Mouse (Mus musculus) urinary bladder, postnatal 4 days (tissue): ENCODE results near the gene Gm6614.
"Not testable (repeated sequence)": the region's sequence is repeated elsewhere in the genome, so short reads cannot be mapped to it uniquely, and the experiment has no call there.

Experiments used
- DNase-seq, 2 experiments: peaks; one replicate each; pipeline ENCODE4 v3.0.0; 2021 to 2022; ENCODE audit warnings: low spot score in 2 of 2

The Gm6614 gene

DNA sequence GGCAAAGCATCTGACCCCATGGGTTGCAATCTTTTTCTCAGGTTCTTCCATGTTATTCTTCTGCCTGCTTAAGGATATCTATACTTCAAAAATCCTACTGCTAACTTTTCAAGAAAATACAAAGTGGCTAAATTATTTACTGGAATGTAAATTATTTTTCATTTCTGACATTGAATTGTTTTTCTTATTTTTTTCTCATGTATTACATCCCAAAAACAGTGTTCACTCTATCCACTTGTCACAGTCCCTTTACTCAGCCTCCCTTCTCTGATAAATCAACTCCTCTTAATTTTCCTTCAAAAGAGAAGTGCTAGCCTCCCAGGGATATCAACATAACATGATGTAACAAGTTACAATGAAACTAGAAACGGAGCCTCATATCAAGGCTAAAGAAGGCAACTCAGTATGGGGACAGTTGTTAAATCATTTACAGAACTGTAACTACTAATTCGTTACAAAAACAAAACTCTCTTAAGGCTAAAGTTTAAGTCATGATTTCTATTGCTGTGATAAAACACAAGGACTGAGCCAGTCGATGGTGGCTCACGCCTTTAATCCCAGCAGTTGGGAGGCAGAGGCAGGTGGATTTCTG lies at the start of gene Gm6614:
Gm6614 (minus strand) TSS at position 51 of the 592 bp plus-strand sequence.
- DNase-seq: no peak

DNA sequence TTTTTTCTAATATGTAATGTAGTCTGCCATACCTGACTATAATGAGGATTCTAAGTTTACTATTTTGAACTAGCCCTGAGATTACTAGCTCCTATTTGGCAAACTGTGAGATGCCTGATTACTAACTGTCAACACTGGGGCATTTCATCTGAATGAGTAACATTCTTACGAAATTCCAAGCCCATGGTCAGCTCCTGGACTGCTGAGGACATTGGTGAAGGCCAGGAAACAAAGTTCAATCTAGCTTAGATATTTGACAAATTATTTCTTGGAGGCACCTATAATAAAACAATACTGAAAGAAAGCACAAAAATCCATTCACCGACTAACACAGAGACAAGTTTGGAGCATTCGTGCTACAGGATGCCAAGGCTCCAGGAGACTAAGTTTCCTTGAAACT lies 47.1 kb upstream of the Gm6614 start:
- DNase-seq: not testable (repeated sequence)

DNA sequence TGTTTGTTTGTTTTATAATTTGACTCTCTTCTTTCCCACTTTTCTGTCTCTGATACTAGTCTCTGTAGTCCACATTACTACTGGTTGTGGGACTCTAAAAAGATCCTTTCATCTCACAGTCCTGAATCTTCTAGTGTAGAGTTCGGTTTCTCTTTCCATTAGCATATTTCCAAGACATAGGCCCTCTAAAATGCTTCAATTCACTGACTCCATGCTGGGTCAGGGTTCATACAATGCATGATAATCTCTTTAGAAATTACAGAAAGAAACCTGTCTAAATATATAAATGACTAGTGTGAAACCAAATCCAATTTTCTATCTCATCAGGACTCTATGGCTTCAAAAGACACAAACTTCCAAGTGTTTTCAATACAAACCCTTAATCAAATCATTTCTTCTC lies 36.5 kb upstream of the Gm6614 start:
- no peak for DNase-seq

DNA sequence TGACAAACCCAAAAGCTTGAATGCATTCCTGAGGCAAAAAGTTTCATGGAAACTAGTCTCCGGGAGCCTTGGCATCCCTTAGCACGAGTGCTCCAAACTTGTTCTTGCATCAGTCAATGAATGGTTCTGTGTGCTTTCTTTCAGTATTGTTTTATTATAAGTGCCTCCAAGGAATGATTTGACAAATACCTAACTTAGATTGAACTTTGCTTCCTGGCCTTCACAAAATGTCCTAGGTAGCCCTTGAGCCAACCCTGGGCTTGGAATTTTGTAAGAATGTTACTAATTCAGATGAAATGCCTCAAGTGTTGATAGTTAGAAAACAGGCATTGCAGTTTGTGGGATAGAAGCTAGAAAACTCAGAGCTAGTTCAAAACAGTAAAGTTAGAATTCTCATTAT lies 34.5 kb upstream of the Gm6614 start:
- DNase-seq: no peak

DNA sequence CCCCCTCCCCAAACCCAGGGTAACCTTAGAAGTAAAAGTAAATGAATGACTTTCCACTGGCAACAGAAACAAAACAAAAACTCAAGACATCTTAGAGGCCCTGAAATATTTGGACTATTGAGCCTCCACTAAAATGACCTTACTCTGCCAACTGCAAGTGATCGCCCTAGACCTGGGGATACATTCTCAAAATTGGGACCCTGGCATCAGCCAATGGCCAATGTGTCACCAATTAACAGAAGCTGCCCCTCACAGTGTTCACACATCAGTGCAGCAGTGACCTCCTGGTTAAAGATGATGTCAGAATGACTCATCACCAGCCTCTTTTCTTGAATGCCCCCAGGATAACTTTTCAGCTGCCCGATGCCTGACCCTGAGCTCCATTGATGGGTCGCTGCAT lies 30.7 kb upstream of the Gm6614 start:
- DNase-seq: no peak

DNA sequence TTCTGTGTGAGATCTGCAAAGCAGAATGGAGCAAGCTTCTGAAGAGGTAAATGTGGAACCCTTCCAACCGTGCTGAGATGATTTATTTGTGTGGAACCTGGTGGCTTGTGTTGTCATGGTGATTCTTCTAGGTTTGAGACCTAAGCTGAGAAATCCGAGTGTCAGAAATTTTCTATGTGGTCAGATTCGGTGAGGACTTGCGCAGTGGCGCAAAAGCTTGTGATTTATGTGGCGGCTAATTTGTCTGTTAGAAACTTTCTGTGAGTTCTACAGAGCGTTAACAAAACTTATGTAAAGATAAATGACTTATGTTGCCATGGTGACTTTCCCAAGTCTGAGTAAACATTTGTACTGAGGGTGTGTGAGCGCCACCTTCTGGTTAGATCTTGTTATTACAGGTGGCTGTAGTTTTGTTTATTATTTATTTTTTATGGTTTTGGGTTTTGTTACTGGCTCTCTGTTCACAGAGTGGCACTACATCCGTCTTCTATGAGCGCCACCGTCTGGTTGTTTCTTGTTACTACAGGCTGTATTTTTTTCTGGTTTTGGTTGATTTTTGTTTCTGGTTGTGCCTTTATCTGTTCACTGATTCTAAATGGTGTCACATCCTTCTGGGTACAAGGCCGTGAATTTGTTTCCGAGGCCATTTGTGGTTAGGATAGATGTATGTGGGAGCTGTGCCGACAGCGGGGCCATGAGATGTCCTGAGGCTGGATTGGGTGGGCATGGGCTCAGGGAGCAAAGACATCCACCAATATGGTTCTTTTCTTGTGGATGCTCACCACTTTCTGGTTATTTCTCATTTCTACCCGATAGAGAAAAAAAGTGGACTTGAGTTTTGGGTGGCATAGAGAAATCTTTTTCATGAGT lies 29.3 kb upstream of the Gm6614 start:
- DNase-seq: no peak

DNA sequence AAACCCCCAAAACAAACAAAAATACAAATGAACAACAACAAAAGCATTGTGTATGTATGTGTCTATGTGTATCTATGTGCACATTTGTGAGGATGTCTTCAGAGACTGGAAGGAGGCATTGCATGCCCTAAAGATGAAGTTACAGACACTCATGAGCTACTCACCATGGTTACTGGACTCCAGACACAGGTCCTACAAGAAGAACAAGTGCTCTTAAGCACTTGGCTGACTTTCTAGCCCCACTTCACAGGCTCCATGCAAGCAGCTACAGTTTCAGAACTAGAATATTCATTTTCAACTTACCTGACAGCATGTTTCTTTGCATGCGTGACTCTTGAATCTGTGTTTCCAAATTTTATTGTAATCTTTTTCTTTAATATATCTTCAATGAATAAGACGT lies 24.6 kb upstream of the Gm6614 start:
- DNase-seq: no peak

DNA sequence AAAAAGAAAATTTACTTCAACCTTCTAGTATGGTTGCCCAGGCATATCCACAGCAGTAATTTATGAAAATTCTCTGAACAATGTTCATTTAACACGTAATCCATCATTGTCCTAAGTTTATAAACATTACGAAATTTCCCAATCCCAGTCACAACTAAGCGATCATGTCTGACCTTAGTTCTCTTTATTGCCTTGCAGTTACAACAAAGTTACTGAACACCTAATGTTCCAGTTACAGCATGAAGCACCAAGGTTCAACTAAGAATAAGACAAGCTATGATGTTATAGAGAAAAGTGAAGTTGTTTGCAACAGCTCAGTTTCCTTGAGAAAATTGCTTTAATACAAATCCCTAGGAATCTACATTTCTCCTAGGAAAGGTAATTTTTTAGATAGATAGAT lies 10.5 kb upstream of the Gm6614 start:
- DNase-seq: no peak

DNA sequence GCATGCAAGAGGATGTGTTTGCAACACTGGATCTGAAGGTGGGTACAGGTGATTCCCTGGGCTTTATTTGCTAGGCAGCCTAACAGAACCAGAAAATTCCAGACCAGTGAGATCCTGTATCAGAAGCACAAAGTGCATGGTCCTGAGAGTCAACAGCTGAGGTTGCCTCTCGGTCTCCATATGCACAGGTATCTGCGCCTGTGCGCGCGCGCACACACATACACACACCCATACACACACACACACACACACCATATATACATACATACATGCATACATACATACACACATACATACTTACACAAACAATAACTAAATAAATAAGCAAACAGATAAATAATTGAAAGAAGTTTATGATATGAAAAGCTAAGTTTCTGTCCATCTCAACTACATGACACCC lies 24.4 kb downstream of the Gm6614 start:
- no peak for DNase-seq

DNA sequence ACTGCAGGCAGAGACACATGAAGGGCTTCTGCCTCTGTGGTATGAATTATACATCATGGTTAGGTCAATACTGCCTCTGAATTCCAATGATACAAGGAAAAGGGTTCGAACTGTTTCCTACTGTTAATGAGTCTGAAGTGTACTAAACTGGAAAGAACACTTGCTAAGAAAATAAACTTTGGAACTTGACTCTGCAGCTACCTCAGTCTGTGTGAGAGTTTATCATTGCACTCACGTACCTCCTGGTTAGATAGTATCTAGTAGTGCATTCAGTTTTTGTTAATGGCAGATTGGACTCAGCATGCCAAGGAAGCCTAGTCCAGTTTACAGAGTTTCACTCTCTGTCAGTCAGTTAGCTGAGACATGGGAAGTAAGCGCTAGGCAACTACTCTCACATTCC lies 26.6 kb downstream of the Gm6614 start:
- DNase-seq: no peak

DNA sequence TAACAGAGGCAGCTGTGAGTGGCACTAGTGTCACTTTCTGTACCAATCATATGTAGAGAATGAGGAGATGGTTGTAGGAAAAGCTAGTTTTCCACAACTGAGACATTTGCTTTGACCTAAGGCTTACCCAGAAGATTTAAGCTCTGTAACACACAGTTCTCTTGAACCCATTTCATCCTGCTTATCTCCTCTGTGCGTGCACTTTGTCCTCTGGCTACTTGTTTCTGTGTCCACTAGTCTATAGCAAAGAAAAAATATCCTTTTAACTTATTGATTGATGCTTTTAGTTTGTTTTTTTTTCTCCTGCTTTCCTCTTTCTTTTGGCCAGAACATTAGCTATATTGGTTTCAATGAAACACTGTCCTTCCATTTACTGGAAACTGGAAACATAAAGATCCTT lies 48.8 kb downstream of the Gm6614 start:
- no peak for DNase-seq

DNA sequence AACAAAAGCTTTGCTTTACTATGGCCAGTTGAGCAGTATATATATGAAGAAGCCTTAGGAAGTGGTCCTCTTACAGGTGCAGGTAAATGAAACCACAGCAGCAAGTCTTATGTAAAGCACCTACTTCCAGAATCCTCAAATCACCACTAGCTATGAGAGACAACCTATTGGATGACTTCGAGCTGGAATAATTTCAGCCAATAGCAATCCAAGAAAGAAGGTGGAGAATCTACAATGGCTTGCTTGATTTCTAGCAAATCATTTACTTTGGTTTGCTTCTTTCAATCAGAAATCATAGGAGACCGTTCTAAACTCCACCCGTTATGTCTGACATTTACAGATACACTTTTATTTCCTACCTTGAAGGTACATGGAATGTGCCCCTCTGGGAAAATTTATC lies 49.4 kb downstream of the Gm6614 start:
- DNase-seq: no peak

DNA sequence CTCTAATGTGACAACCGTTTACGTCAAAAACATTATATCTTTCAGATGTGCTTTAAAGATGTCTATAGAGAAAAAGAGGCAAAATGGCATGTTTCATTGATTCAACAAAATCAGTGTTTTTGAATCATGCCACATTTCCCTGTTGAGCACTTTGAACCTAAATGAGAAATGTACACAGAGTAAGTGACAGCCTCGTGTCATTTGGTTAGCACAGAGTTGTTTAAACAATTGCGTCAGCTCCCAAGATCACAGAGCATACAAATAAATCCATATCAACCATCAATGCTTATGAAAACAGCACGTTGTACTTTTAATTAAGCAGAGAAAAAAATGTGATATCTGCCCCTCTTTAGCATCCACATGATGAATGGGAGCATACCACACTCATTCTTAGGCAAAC lies 50.7 kb downstream of the Gm6614 start:
- no peak for DNase-seq

DNA sequence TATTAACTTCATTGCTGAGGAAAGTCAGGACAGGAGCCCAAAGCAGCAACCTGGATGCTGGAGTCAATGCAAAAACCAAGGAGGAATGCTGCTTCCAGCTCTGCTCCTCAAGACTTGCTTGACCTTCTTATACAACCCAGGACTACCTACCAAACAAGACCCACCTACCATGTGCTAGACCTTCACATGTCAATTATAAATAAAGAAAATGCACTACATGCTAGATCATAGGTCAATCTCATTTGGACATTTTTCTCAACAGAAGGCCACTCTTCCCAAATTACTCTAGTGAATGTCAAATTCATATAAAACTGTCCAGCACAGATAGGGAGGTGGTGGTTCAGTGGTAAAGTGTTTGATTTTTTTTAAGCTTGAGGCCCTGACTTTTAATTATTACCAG lies 64.4 kb downstream of the Gm6614 start, which contains the start of gene Slco1a1:
Slco1a1 (minus strand) TSS at position 101 of the 400 bp plus-strand sequence.
- DNase-seq: no peak

DNA sequence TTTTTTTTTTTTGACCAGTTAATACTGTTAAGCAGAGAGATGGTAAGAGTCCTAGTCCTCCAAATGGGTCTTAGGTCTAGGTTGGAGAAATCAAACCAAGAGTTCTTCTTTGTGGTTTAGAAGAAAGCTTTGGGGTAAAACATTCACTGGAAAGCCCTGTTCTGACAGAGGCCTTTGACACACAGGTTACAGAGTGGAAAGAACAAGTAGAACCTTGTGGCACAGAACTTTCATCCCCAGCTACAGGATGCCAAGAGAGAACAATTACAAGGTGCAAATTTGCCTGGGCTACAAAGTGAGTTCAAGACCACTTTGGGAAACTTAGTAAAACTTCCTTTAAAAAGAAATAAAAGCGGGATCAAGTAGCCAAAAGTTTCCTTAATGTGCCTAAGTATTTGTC lies 70.8 kb downstream of the Gm6614 start:
- no peak for DNase-seq
